Mouse (Mus musculus): Measurements from ENCODE around the gene Bnc2. TPM values are rescaled to one million over a fixed set of nuclear protein-coding genes. Genes with fewer than 3 reads are reported as not detected.

Bnc2 gene
- polyA plus RNA-seq, 1 experiment = 0.88 TPM

- no peak for DNase-seq (ENCODE audit: low read depth in 1 of 2, low spot score in 2 of 2)
- Histone ChIP-seq H3K4me3 (ENCODE audit: extremely low read depth, insufficient read depth, insufficient read length) (no peak overlapping the region), H3K36me3 (ENCODE audit: control insufficient read depth, insufficient read depth, low read length) (no peaks in the 10 kb centered on the region), H3K4me1 (ENCODE audit: control insufficient read depth, insufficient read depth, insufficient read length) (no peaks in the 10 kb centered on the region), H3K27ac (ENCODE audit: insufficient read depth, low read length) (no peak overlapping the region), H3K27me3 (ENCODE audit: control insufficient read depth, insufficient read depth, low read length) (no peaks in the 10 kb centered on the region)
- 84% methylated on average over 6 of the region's 6 CpGs for WGBS
- TF ChIP-seq CTCF (IDR thresholded peaks at IDR 0.05; ENCODE audit: extremely low read depth, insufficient read depth, insufficient read length, insufficient replicate concordance) (no peak), POLR2A (IDR thresholded peaks at IDR 0.05; ENCODE audit: low read depth, low read length) (no peak)
These were observed 192.4 kb downstream of the Bnc2 start for GRCm38 (mm10) chr4:84482680-84483079.

- WGBS = 21% methylated on average over 2 of the region's 2 CpGs
- Histone ChIP-seq H3K27me3 (ENCODE audit: control insufficient read depth, insufficient read depth, low read length) (no peaks in the 10 kb centered on the region), H3K36me3 (ENCODE audit: control insufficient read depth, insufficient read depth, low read length) (no peaks in the 10 kb centered on the region)
These were observed 202.4 kb downstream of the Bnc2 start for GRCm38 (mm10) chr4:84472643-84473042.

GRCm38 (mm10) chr4:84470106-84470885, 204.8 kb downstream of the Bnc2 start:
- H3K27ac ChIP-seq (ENCODE audit: insufficient read depth, low read length) = no peak overlapping the region
- H3K4me3 ChIP-seq (ENCODE audit: extremely low read depth, insufficient read depth, insufficient read length) = no peak overlapping the region
- DNase-seq (ENCODE audit: low read depth in 1 of 2, low spot score in 2 of 2) = no peak
- 89% methylated on average over 6 of the region's 6 CpGs for WGBS
- H3K36me3 ChIP-seq (ENCODE audit: control insufficient read depth, insufficient read depth, low read length) = no peaks in the 10 kb centered on the region
- no peak for TF ChIP-seq POLR2A (IDR thresholded peaks at IDR 0.05; ENCODE audit: low read depth, low read length)
- TF ChIP-seq CTCF (IDR thresholded peaks at IDR 0.05; ENCODE audit: extremely low read depth, insufficient read depth, insufficient read length, insufficient replicate concordance) = no peak
- H3K27me3 ChIP-seq (ENCODE audit: control insufficient read depth, insufficient read depth, low read length) = no peaks in the 10 kb centered on the region
- no peaks in the 10 kb centered on the region for H3K4me1 ChIP-seq (ENCODE audit: control insufficient read depth, insufficient read depth, insufficient read length)

More at GRCm38 (mm10) chr4:84472643-84473042, 202.4 kb downstream of the Bnc2 start:
- no peak for DNase-seq (ENCODE audit: low read depth in 1 of 2, low spot score in 2 of 2)
- Histone ChIP-seq H3K4me1 (ENCODE audit: control insufficient read depth, insufficient read depth, insufficient read length) (no peaks in the 10 kb centered on the region), H3K4me3 (ENCODE audit: extremely low read depth, insufficient read depth, insufficient read length) (no peak overlapping the region), H3K27ac (ENCODE audit: insufficient read depth, low read length) (no peak overlapping the region)
- no peak for TF ChIP-seq POLR2A (IDR thresholded peaks at IDR 0.05; ENCODE audit: low read depth, low read length)
- TF ChIP-seq CTCF (IDR thresholded peaks at IDR 0.05; ENCODE audit: extremely low read depth, insufficient read depth, insufficient read length, insufficient replicate concordance) = no peak

- DNase-seq (ENCODE audit: low read depth in 1 of 2, low spot score in 2 of 2) = no peak
- Histone ChIP-seq H3K27me3 (ENCODE audit: control insufficient read depth, insufficient read depth, low read length) (no peaks in the 10 kb centered on the region), H3K36me3 (ENCODE audit: control insufficient read depth, insufficient read depth, low read length) (no peaks in the 10 kb centered on the region), H3K4me3 (ENCODE audit: extremely low read depth, insufficient read depth, insufficient read length) (no peak overlapping the region), H3K27ac (ENCODE audit: insufficient read depth, low read length) (no peak overlapping the region), H3K4me1 (ENCODE audit: control insufficient read depth, insufficient read depth, insufficient read length) (no peaks in the 10 kb centered on the region)
- 89% methylated on average over 4 of the region's 4 CpGs for WGBS
- TF ChIP-seq POLR2A (IDR thresholded peaks at IDR 0.05; ENCODE audit: low read depth, low read length) (no peak), CTCF (IDR thresholded peaks at IDR 0.05; ENCODE audit: extremely low read depth, insufficient read depth, insufficient read length, insufficient replicate concordance) (no peak)
These were observed 205.7 kb downstream of the Bnc2 start for GRCm38 (mm10) chr4:84469400-84469799.

- H3K4me3 ChIP-seq (ENCODE audit: extremely low read depth, insufficient read depth, insufficient read length) = no peak overlapping the region
- WGBS = 92% methylated on average over 3 of the region's 3 CpGs
- no peaks in the 10 kb centered on the region for H3K4me1 ChIP-seq (ENCODE audit: control insufficient read depth, insufficient read depth, insufficient read length)
- H3K27ac ChIP-seq (ENCODE audit: insufficient read depth, low read length) = no peak overlapping the region
- no peaks in the 10 kb centered on the region for H3K27me3 ChIP-seq (ENCODE audit: control insufficient read depth, insufficient read depth, low read length)
- TF ChIP-seq POLR2A (IDR thresholded peaks at IDR 0.05; ENCODE audit: low read depth, low read length) = no peak
- no peak for TF ChIP-seq CTCF (IDR thresholded peaks at IDR 0.05; ENCODE audit: extremely low read depth, insufficient read depth, insufficient read length, insufficient replicate concordance)
- H3K36me3 ChIP-seq (ENCODE audit: control insufficient read depth, insufficient read depth, low read length) = no peaks in the 10 kb centered on the region
- DNase-seq (ENCODE audit: low read depth in 1 of 2, low spot score in 2 of 2) = no peak
These were observed 207.4 kb downstream of the Bnc2 start for GRCm38 (mm10) chr4:84467722-84468121.

GRCm38 (mm10) chr4:84458218-84458560, 216.9 kb downstream of the Bnc2 start:
- DNase-seq (ENCODE audit: low read depth in 1 of 2, low spot score in 2 of 2) = no peak
- no peak for TF ChIP-seq POLR2A (IDR thresholded peaks at IDR 0.05; ENCODE audit: low read depth, low read length)
- no peak for TF ChIP-seq CTCF (IDR thresholded peaks at IDR 0.05; ENCODE audit: extremely low read depth, insufficient read depth, insufficient read length, insufficient replicate concordance)
- 91% methylated on average over 3 of the region's 3 CpGs for WGBS
- Histone ChIP-seq H3K27ac (ENCODE audit: insufficient read depth, low read length) (no peak overlapping the region), H3K4me1 (ENCODE audit: control insufficient read depth, insufficient read depth, insufficient read length) (no peaks in the 10 kb centered on the region), H3K4me3 (ENCODE audit: extremely low read depth, insufficient read depth, insufficient read length) (no peak overlapping the region), H3K36me3 (ENCODE audit: control insufficient read depth, insufficient read depth, low read length) (no peaks in the 10 kb centered on the region), H3K27me3 (ENCODE audit: control insufficient read depth, insufficient read depth, low read length) (no peaks in the 10 kb centered on the region)

- DNase-seq (ENCODE audit: low read depth in 1 of 2, low spot score in 2 of 2) = no peak
- Histone ChIP-seq H3K27ac (ENCODE audit: insufficient read depth, low read length) (no peak overlapping the region), H3K4me1 (ENCODE audit: control insufficient read depth, insufficient read depth, insufficient read length) (no peaks in the 10 kb centered on the region), H3K4me3 (ENCODE audit: extremely low read depth, insufficient read depth, insufficient read length) (no peak overlapping the region), H3K27me3 (ENCODE audit: control insufficient read depth, insufficient read depth, low read length) (no peaks in the 10 kb centered on the region), H3K36me3 (ENCODE audit: control insufficient read depth, insufficient read depth, low read length) (no peaks in the 10 kb centered on the region)
- 86% methylated on average over 10 of the region's 10 CpGs for WGBS
- TF ChIP-seq POLR2A (IDR thresholded peaks at IDR 0.05; ENCODE audit: low read depth, low read length) (no peak), CTCF (IDR thresholded peaks at IDR 0.05; ENCODE audit: extremely low read depth, insufficient read depth, insufficient read length, insufficient replicate concordance) (no peak)
These were observed 217.4 kb downstream of the Bnc2 start for GRCm38 (mm10) chr4:84457512-84458217.
